Mouse (Mus musculus) olfactory bulb, adult 2 months (tissue): ENCODE results near the gene Ptprcap.

ENCODE experiments used
- CTCF ChIP-seq: fragments of 200-500 bp; IDR thresholded peaks from 2 replicates; pipeline ENCODE4 v1.5.1; 2012; ENCODE audit warnings: low read depth, mild to moderate bottlenecking, low read length, moderate library complexity; ENCODE audit not compliant: insufficient read depth
- POLR2A ChIP-seq: fragments of 200-500 bp; IDR thresholded peaks from 2 replicates; pipeline ENCODE4 v1.6.1; 2012; ENCODE audit warnings: mild to moderate bottlenecking, low read depth, low read length, moderate library complexity; ENCODE audit not compliant: insufficient read depth

DNA sequence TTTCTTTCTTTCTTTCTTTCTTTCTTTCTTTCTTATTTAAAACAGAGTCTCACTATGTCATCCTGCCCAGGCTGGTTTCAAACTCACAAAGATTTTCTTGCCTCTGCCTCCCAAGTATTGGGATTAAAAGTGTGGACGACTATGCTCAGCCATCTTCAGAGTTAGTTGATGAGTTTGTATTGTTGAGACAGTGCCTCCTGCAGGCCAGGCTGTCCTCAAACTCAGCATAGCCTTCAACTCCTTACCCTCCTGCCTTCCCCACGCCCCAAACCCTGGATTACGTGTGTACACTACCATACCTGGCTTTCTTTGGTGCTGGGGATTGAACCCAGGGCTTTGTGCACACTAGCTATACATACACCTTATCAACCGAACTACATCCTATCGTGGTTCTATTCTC, 16.9 kb upstream of the Ptprcap start:
- TF ChIP-seq CTCF (no peak), POLR2A (no peak)
